Mouse (Mus musculus): ENCODE data around the gene Gpr1. TPM values are rescaled to one million over a fixed set of nuclear protein-coding genes. Genes with fewer than 3 reads are reported as not detected.
A peak's percentile ranks its signal among the peaks of the same experiment; 100 is the strongest.

Gpr1 gene
- polyA plus RNA-seq, 1 experiment from 2014 or later = 0.05 TPM

DNA sequence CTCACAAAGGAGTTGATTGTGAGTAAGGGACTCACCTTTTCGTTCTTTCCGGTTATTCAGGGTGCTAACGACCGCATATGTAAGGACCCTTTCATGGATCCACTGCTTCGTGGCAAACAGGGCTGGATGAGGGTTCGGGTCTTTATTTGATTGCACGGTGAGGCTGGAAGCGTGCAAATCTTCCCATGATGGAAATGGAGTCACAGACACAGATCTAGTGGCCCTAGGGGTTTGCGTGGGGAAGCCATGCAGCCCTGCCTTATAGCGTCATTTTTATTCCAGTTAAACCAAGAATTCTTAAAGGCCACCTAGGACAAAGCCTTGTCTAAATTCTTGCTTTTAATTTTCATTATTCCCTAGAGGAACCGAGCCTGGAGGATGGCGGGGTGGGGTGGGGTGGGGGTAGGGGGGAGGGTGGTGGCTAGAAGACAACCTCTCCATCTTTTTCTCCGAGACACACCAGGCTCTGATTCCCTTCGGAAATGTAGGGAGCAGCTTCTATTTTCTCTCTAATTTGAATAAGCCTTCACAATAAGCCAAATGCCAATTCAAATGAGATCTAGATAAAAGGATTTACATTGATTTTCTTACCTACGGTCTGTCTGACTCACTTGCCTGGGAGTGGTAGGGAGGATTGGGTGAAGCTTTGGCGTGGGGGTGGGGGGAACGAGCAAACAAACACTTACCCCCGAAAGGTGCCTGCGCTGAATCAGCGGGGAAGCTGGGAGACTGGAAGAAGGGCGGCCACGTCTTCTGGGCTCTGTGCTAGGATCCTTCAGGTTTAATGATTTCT lies 669 bp downstream of the Gpr1 start:
- no peaks in the 10 kb centered on the region for H3K9me3 ChIP-seq (ENCODE audit: low read length)
- no peak for TF ChIP-seq EP300 (IDR thresholded peaks at IDR 0.05; ENCODE audit: low read depth)
- no peak for TF ChIP-seq CTCF (IDR thresholded peaks at IDR 0.05; ENCODE audit: low read depth)
- no peak for DNase-seq

DNA sequence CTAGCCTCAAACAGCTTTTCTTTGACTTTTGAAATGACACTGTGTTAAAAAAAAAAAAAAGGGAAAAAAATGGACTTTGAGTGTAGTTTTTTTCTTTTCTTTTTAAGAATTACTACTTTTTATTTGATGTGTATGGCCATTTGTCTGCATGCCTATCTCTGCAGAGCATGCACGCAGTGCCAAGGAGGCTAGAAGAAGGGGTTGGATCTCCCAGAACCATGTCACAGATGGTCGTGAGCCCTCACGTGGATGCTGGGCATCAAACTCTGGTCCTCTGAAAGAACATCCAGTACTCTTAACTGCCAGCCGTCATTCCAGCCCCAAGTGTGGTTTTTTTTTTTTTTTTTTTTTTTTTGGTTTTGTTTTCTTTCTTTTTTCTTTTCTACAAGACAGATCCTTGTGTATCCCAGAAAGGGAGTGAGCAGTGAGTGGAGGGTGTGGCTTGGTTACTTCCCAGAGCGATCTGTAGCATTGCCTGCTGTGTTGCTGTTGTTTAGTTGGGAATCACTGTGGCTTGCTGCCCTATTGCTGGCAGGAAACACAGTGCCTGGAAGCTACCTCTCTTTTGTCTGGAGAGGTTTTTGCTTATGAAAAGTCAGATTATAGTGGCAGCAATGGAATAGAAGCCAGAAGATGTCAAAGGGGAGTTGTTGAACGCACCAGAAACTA lies 4.3 kb downstream of the Gpr1 start:
- no peak overlapping the region for H3K27ac ChIP-seq (ENCODE audit: low read depth)
- no peak overlapping the region for H3K4me2 ChIP-seq (ENCODE audit: low read depth, low read length)
- no peaks in the 10 kb centered on the region for H3K4me1 ChIP-seq (ENCODE audit: insufficient read depth)
- H3K36me3 ChIP-seq (replicated peaks; ENCODE audit: insufficient read depth, low read length) = no peaks in the 10 kb centered on the region
- no peaks in the 10 kb centered on the region; the same call in 1 of the 2 replicates for H3K27me3 ChIP-seq (ENCODE audit: insufficient read depth, low read length)
- ATAC-seq (no peak), DNase-seq (no peak)
- 40% methylated on average over 6 of the region's 6 CpGs for WGBS (ENCODE audit: insufficient replicate concordance)
- TF ChIP-seq CTCF (IDR thresholded peaks at IDR 0.05; ENCODE audit: low read depth) (no peak), EP300 (IDR thresholded peaks at IDR 0.05; ENCODE audit: low read depth) (no peak)
- H3K4me3 ChIP-seq (ENCODE audit: low read depth, low read length) = no peak overlapping the region
- no peaks in the 10 kb centered on the region for H3K9me3 ChIP-seq (ENCODE audit: low read length)
- no peak overlapping the region for H3K9ac ChIP-seq (replicated peaks)

More for the DNA sequence above, 669 bp downstream of the Gpr1 start:
- Histone ChIP-seq H3K27ac (ENCODE audit: low read depth) (no peak overlapping the region), H3K36me3 (replicated peaks; ENCODE audit: insufficient read depth, low read length) (no peaks in the 10 kb centered on the region), H3K27me3 (ENCODE audit: insufficient read depth, low read length) (no peaks in the 10 kb centered on the region; the same call in 1 of the 2 replicates), H3K4me3 (ENCODE audit: low read depth, low read length) (no peak overlapping the region), H3K4me1 (ENCODE audit: insufficient read depth) (no peaks in the 10 kb centered on the region), H3K4me2 (ENCODE audit: low read depth, low read length) (no peak overlapping the region), H3K9ac (replicated peaks) (no peak overlapping the region)
- no peak for ATAC-seq
- WGBS (ENCODE audit: insufficient replicate concordance) = 26% methylated on average over 22 of the region's 22 CpGs

DNA sequence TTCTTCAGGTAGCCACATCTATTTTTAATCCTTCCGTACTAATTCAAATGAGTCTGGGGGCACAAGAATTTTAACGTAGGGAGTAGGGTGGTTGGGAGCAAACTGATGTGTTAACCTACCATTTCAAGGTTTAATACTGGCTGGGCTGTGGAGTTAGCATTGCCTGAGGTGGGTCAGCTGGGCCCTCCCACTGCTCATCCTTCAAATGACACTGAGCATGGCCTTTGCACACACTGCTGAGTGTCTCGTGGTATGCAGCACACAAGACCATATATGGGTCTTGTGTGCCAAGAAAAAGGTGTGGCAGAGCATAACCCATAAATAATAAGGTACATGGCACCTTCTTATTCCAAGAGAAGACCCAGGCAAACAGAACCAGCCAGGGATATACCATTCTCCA lies 6.7 kb downstream of the Gpr1 start:
- Histone ChIP-seq H3K36me3 (replicated peaks; ENCODE audit: insufficient read depth, low read length) (no peaks in the 10 kb centered on the region), H3K4me1 (ENCODE audit: insufficient read depth) (0 out of 2 replicates have a peak, but pooled peaks cover 3% of the 10 kb centered on the region), H3K9ac (replicated peaks) (no peak overlapping the region), H3K27me3 (ENCODE audit: insufficient read depth, low read length) (no peaks in the 10 kb centered on the region), H3K9me3 (ENCODE audit: low read length) (no peaks in the 10 kb centered on the region), H3K27ac (ENCODE audit: low read depth) (no peak overlapping the region), H3K4me2 (ENCODE audit: low read depth, low read length) (no peak overlapping the region), H3K4me3 (ENCODE audit: low read depth, low read length) (no peak overlapping the region)
- ATAC-seq = no peak
- no peak for DNase-seq
- TF ChIP-seq CTCF (IDR thresholded peaks at IDR 0.05; ENCODE audit: low read depth) = no peak
- TF ChIP-seq EP300 (IDR thresholded peaks at IDR 0.05; ENCODE audit: low read depth) = no peak
- 71% methylated on average over 3 of the region's 3 CpGs for WGBS (ENCODE audit: insufficient replicate concordance)

GRCm38 (mm10) chr1:63204660-63205394 lies 9.5 kb downstream of the Gpr1 start:
- WGBS (ENCODE audit: insufficient replicate concordance) = 43% methylated on average over 7 of the region's 7 CpGs
- H3K4me3 ChIP-seq (ENCODE audit: low read depth, low read length) = no peak overlapping the region
- no peak overlapping the region for H3K27ac ChIP-seq (ENCODE audit: low read depth)
- H3K36me3 ChIP-seq (replicated peaks; ENCODE audit: insufficient read depth, low read length) = no peaks in the 10 kb centered on the region
- H3K9ac ChIP-seq (replicated peaks) = no peak overlapping the region
- no peaks in the 10 kb centered on the region for H3K9me3 ChIP-seq (ENCODE audit: low read length)
- no peak for DNase-seq
- TF ChIP-seq CTCF (IDR thresholded peaks at IDR 0.05; ENCODE audit: low read depth) (no peak), EP300 (IDR thresholded peaks at IDR 0.05; ENCODE audit: low read depth) (no peak)
- no peaks in the 10 kb centered on the region for H3K27me3 ChIP-seq (ENCODE audit: insufficient read depth, low read length)
- ATAC-seq = no peak
- 0 out of 2 replicates have a peak, but pooled peaks cover 3% of the 10 kb centered on the region for H3K4me1 ChIP-seq (ENCODE audit: insufficient read depth)
- no peak overlapping the region for H3K4me2 ChIP-seq (ENCODE audit: low read depth, low read length)

GRCm38 (mm10) chr1:63203950-63204659 lies 10.2 kb downstream of the Gpr1 start:
- Histone ChIP-seq H3K27ac (ENCODE audit: low read depth) (no peak overlapping the region), H3K9me3 (ENCODE audit: low read length) (no peaks in the 10 kb centered on the region), H3K4me2 (ENCODE audit: low read depth, low read length) (no peak overlapping the region), H3K4me3 (ENCODE audit: low read depth, low read length) (no peak overlapping the region), H3K36me3 (replicated peaks; ENCODE audit: insufficient read depth, low read length) (no peaks in the 10 kb centered on the region), H3K4me1 (ENCODE audit: insufficient read depth) (0 out of 2 replicates have a peak, but pooled peaks cover 3% of the 10 kb centered on the region), H3K27me3 (ENCODE audit: insufficient read depth, low read length) (no peaks in the 10 kb centered on the region), H3K9ac (replicated peaks) (no peak overlapping the region)
- 25% methylated on average over 7 of the region's 7 CpGs for WGBS (ENCODE audit: insufficient replicate concordance)
- DNase-seq (peak; percentile 24), ATAC-seq (no peak)
- TF ChIP-seq CTCF (IDR thresholded peaks at IDR 0.05; ENCODE audit: low read depth) (0 out of 2 replicates have a peak, but pooled peaks have one; percentile 28), EP300 (IDR thresholded peaks at IDR 0.05; ENCODE audit: low read depth) (no peak)

Measured in liver, postnatal 0 days (tissue).